Mouse (Mus musculus) hindbrain, embryonic 11.5 days (tissue): ENCODE data around the gene Slc22a2. TPM values are rescaled to one million over a fixed set of nuclear protein-coding genes. Genes with fewer than 3 reads are reported as not detected.
"Not testable (repeated sequence)": the region's sequence is repeated elsewhere in the genome, so short reads cannot be mapped to it uniquely, and the experiment has no call there.

Source experiments
- ATAC-seq: fragments of 200-750 bp; cut with Nextera tagmentation; 2 replicates; pipeline ENCODE4 v1.8.0; 2017; ENCODE audit warnings: mild to moderate bottlenecking, moderate TSS enrichment, moderate library complexity; ENCODE audit not compliant: low FRiP score
- DNase-seq: peaks from one replicate; pipeline ENCODE4 v3.0.0-alpha.2; 2015; ENCODE audit warnings: low spot score
- H3K27ac ChIP-seq: fragments of 300-500 bp; sonication (generic); 2 replicates; pipeline ENCODE4 v1.5.1; 2014; ENCODE audit warnings: mild to moderate bottlenecking, low read depth, low read length
- H3K27me3 ChIP-seq: fragments of 300-500 bp; sonication (generic); 2 replicates; pipeline ENCODE4 v1.6.1; 2014; ENCODE audit warnings: mild to moderate bottlenecking, low read length, moderate library complexity, mixed read lengths; ENCODE audit not compliant: control insufficient read depth, insufficient read depth
- H3K36me3 ChIP-seq: fragments of 300-500 bp; sonication (generic); 2 replicates; pipeline ENCODE4 v1.6.1; 2014; ENCODE audit warnings: mild to moderate bottlenecking, low read length, moderate library complexity, mixed read lengths; ENCODE audit not compliant: control insufficient read depth, insufficient read depth
- H3K4me1 ChIP-seq: fragments of 300-500 bp; sonication (generic); replicated peaks from 2 replicates; pipeline ENCODE4 v1.6.1; 2014; ENCODE audit warnings: low read length, mixed read lengths; ENCODE audit not compliant: control insufficient read depth, insufficient read depth
- H3K4me2 ChIP-seq: fragments of 300-500 bp; sonication (generic); replicated peaks from 2 replicates; pipeline ENCODE4 v1.6.1; 2014; ENCODE audit warnings: mild to moderate bottlenecking, low read depth, low read length
- H3K4me3 ChIP-seq: fragments of 300-500 bp; sonication (generic); 2 replicates; pipeline ENCODE4 v1.5.1; 2014; ENCODE audit warnings: low read depth, low read length
- H3K9ac ChIP-seq: fragments of 300-500 bp; sonication (generic); 2 replicates; pipeline ENCODE4 v1.6.1; 2014; ENCODE audit warnings: low read depth, low read length
- H3K9me3 ChIP-seq: fragments of 300-500 bp; sonication (generic); 2 replicates; pipeline ENCODE4 v1.6.1; 2016; ENCODE audit warnings: low read length; ENCODE audit not compliant: control insufficient read depth
- WGBS: fragments of 180-500 bp; shearing (Covaris S2); extraction: QIAGEN DNeasy Blood & Tissue Kit; methylation state at CpG from one replicate; pipeline ENCODE4 v1.1.7; 2014; 5-methylcytosine and 5-hydroxymethylcytosine counted together
- polyA plus RNA-seq: library from polyadenylated mRNA; unstranded; fragments of >200 nt; fragmentation: Nextera tagmentation; extraction: Ambion mirVana; gene quantifications from 2 replicates; pipeline ENCODE4 v1.2.1, GENCODE M21; 2014

Gene Slc22a2
- polyA plus RNA-seq, 1 experiment from 2014 or later, result not detected

- Histone ChIP-seq H3K9ac (no peak overlapping the region), H3K9me3 (no peaks in the 10 kb centered on the region), H3K36me3 (no peaks in the 10 kb centered on the region), H3K4me2 (no peak overlapping the region), H3K27ac (no peak overlapping the region), H3K27me3 (no peaks in the 10 kb centered on the region), H3K4me3 (no peak overlapping the region), H3K4me1 (no peaks in the 10 kb centered on the region)
- DNase-seq (no peak), ATAC-seq (no peak)
Measured at GRCm38 (mm10) chr17:12669363-12669679, 85.4 kb downstream of the Slc22a2 start.

- Histone ChIP-seq H3K27ac (no peak overlapping the region), H3K4me3 (no peak overlapping the region), H3K9ac (no peak overlapping the region), H3K36me3 (no peaks in the 10 kb centered on the region), H3K4me2 (no peak overlapping the region), H3K27me3 (no peaks in the 10 kb centered on the region), H3K4me1 (no peaks in the 10 kb centered on the region), H3K9me3 (no peaks in the 10 kb centered on the region)
- ATAC-seq, result no peak
- WGBS, result 90% methylated on average over 5 of the region's 5 CpGs
- no peak for DNase-seq
Measured at GRCm38 (mm10) chr17:12671029-12671605, 87.2 kb downstream of the Slc22a2 start.

GRCm38 (mm10) chr17:12672285-12672790, 88.4 kb downstream of the Slc22a2 start:
- no peaks in the 10 kb centered on the region for H3K27me3 ChIP-seq
- no peaks in the 10 kb centered on the region for H3K9me3 ChIP-seq
- H3K27ac ChIP-seq, result no peak overlapping the region
- H3K4me1 ChIP-seq, result no peaks in the 10 kb centered on the region
- H3K4me3 ChIP-seq, result no peak overlapping the region
- ATAC-seq, result no peak
- no peak for DNase-seq
- 70% methylated on average over 7 of the region's 7 CpGs for WGBS
- no peaks in the 10 kb centered on the region for H3K36me3 ChIP-seq
- H3K9ac ChIP-seq, result no peak overlapping the region
- H3K4me2 ChIP-seq, result no peak overlapping the region

DNA sequence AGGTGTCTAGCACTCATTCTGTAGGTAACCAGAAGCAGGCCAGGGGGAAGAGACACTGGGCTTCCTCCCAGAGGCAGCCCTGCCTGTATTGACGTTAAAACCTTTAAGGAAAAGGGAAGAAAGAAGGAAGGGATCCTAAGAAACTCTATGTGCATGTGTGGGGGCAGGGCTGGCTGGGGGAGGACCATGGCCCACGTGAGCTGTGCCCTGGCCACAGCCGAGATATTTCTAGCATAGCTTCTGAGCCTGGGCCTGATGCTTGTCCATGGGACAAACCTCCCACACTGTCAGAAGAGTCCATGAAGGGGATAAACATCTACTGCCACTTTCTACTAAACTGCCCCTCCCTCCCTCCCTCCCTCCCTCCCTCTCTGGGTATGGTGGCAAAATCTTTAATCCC, 89.9 kb downstream of the Slc22a2 start:
- Histone ChIP-seq H3K36me3 (no peaks in the 10 kb centered on the region), H3K4me3 (no peak overlapping the region), H3K4me1 (no peaks in the 10 kb centered on the region), H3K27me3 (no peaks in the 10 kb centered on the region), H3K4me2 (no peak overlapping the region), H3K9me3 (no peaks in the 10 kb centered on the region), H3K27ac (no peak overlapping the region), H3K9ac (no peak overlapping the region)
- 70% methylated on average over 3 of the region's 3 CpGs for WGBS
- DNase-seq (no peak), ATAC-seq (no peak)

- not testable (repeated sequence) for H3K27ac ChIP-seq, H3K27me3 ChIP-seq, H3K36me3 ChIP-seq, ATAC-seq, H3K4me1 ChIP-seq, H3K9me3 ChIP-seq, DNase-seq, H3K4me2 ChIP-seq, H3K4me3 ChIP-seq, H3K9ac ChIP-seq
- WGBS, result 84% methylated on average over 7 of the region's 7 CpGs
Measured at GRCm38 (mm10) chr17:12674980-12675379, 91.0 kb downstream of the Slc22a2 start.

- H3K27me3 ChIP-seq, result no peaks in the 10 kb centered on the region
- ATAC-seq, result no peak
- DNase-seq, result no peak
- no peaks in the 10 kb centered on the region for H3K36me3 ChIP-seq
- H3K4me1 ChIP-seq, result no peaks in the 10 kb centered on the region
- no peak within 1 kb of the TSS for H3K27ac ChIP-seq
- no peaks in the 10 kb centered on the region for H3K9me3 ChIP-seq
- H3K4me3 ChIP-seq, result no peak within 1 kb of the TSS
- no peak within 1 kb of the TSS for H3K9ac ChIP-seq
- no peak within 1 kb of the TSS for H3K4me2 ChIP-seq
- WGBS, result 88% methylated on average over 7 of the region's 7 CpGs
Measured at GRCm38 (mm10) chr17:12675646-12676045, 91.7 kb downstream of the Slc22a2 start, which contains the start of gene Slc22a1. Slc22a1 (minus strand) TSS chr17:12675829.

DNA sequence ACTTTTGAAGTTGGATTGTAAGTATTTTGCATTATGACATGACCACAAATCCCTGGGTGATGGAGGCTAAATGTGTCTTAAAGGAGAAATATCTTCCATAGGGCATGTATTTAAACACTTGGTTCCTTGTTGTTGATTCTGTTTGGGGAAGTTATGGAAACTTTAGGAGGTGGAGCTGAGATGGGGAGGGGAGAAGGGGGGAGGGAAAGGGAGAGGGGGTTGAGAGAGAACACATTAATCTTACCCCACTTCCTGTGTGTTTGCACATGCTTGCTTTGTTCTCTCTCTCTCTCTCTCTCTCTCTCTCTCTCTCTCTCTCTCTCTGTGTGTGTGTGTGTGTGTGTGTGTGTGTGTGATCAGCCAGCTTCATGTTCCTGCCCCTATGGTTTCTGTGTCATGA, 93.2 kb downstream of the Slc22a2 start:
- no peak overlapping the region for H3K27ac ChIP-seq
- no peak overlapping the region for H3K9ac ChIP-seq
- ATAC-seq (no peak), DNase-seq (no peak)
- H3K9me3 ChIP-seq, result no peaks in the 10 kb centered on the region
- no peak overlapping the region for H3K4me2 ChIP-seq
- no peaks in the 10 kb centered on the region for H3K4me1 ChIP-seq
- H3K36me3 ChIP-seq, result no peaks in the 10 kb centered on the region
- no peaks in the 10 kb centered on the region for H3K27me3 ChIP-seq
- no peak overlapping the region for H3K4me3 ChIP-seq

Other genes with a start within 250 kb of the Slc22a2 start
- not detected in 2 replicates for gene Plg, start 205.5 kb upstream of the Slc22a2 start, polyA plus RNA-seq
- 0.17 and 0.35 TPM in 2 replicates for gene Slc22a3, start 76.4 kb upstream of the Slc22a2 start, polyA plus RNA-seq
- not detected in 2 replicates for gene Slc22a1, start 91.7 kb downstream of the Slc22a2 start, polyA plus RNA-seq
- 16.9 and 18.7 TPM in 2 replicates for gene Igf2r, start 185.5 kb downstream of the Slc22a2 start, polyA plus RNA-seq